Mouse (Mus musculus): Measurements from ENCODE around the gene Rarb. TPM values are rescaled to one million over a fixed set of nuclear protein-coding genes. Genes with fewer than 3 reads are reported as not detected.
A peak's percentile ranks its signal among the peaks of the same experiment; 100 is the strongest.

The Rarb gene
- polyA plus RNA-seq, 1 experiment from 2014 or later = 5.3 TPM

GRCm38 (mm10) chr14:16732054-16732453 lies 86.9 kb downstream of the Rarb start:
- no peaks in the 10 kb centered on the region for H3K36me3 ChIP-seq
- no peak overlapping the region for H3K4me3 ChIP-seq (replicated peaks)
- H3K9ac ChIP-seq (replicated peaks) = no peak overlapping the region
- H3K27ac ChIP-seq = no peak overlapping the region
- 49% methylated on average over 2 of the region's 2 CpGs for WGBS
- no peak for ATAC-seq
- peaks cover 43% of the 10 kb centered on the region for H3K27me3 ChIP-seq
- H3K4me1 ChIP-seq (replicated peaks) = peaks cover 23% of the 10 kb centered on the region
- no peaks in the 10 kb centered on the region for H3K9me3 ChIP-seq
- H3K4me2 ChIP-seq (replicated peaks) = no peak overlapping the region

- H3K9me3 ChIP-seq = no peaks in the 10 kb centered on the region
- ATAC-seq = 0 out of 2 replicates have a peak, but pooled peaks have one; percentile 45
- H3K9ac ChIP-seq (replicated peaks) = no peak overlapping the region
- WGBS = 97% methylated on average over 2 of the region's 2 CpGs
- H3K27ac ChIP-seq = no peak overlapping the region
- no peak overlapping the region for H3K4me2 ChIP-seq (replicated peaks)
- no peaks in the 10 kb centered on the region for H3K36me3 ChIP-seq
- H3K4me3 ChIP-seq (replicated peaks) = no peak overlapping the region
- H3K4me1 ChIP-seq (replicated peaks) = peaks cover 6% of the 10 kb centered on the region
- peaks cover 18% of the 10 kb centered on the region for H3K27me3 ChIP-seq
Measured at GRCm38 (mm10) chr14:16728175-16728838, 90.6 kb downstream of the Rarb start.

GRCm38 (mm10) chr14:16723991-16724390 lies 95.0 kb downstream of the Rarb start:
- H3K36me3 ChIP-seq = no peaks in the 10 kb centered on the region
- no peaks in the 10 kb centered on the region; the same call in 1 of the 2 replicates for H3K27me3 ChIP-seq
- no peak for ATAC-seq
- no peaks in the 10 kb centered on the region for H3K4me1 ChIP-seq (replicated peaks)
- H3K9ac ChIP-seq (replicated peaks) = no peak overlapping the region
- 93% methylated on average over 15 of the region's 15 CpGs for WGBS
- no peak overlapping the region for H3K27ac ChIP-seq
- no peaks in the 10 kb centered on the region for H3K9me3 ChIP-seq
- H3K4me3 ChIP-seq (replicated peaks) = no peak overlapping the region
- no peak overlapping the region for H3K4me2 ChIP-seq (replicated peaks)

- ATAC-seq = no peak
- H3K9ac ChIP-seq (replicated peaks) = no peak overlapping the region
- no peaks in the 10 kb centered on the region for H3K9me3 ChIP-seq
- no peaks in the 10 kb centered on the region for H3K36me3 ChIP-seq
- H3K4me3 ChIP-seq (replicated peaks) = no peak overlapping the region
- WGBS = 77% methylated on average over 3 of the region's 3 CpGs
- no peak overlapping the region for H3K27ac ChIP-seq
- no peak overlapping the region for H3K4me2 ChIP-seq (replicated peaks)
- H3K27me3 ChIP-seq = no peaks in the 10 kb centered on the region
- 0 out of 2 replicates have a peak, but pooled peaks cover 9% of the 10 kb centered on the region for H3K4me1 ChIP-seq (replicated peaks)
Measured at GRCm38 (mm10) chr14:16717821-16718220, 101.1 kb downstream of the Rarb start.

- 54% methylated on average over 9 of the region's 9 CpGs for WGBS
- Histone ChIP-seq H3K36me3 (no peaks in the 10 kb centered on the region), H3K27me3 (no peaks in the 10 kb centered on the region), H3K27ac (no peak overlapping the region), H3K9me3 (no peaks in the 10 kb centered on the region), H3K4me1 (replicated peaks) (0 out of 2 replicates have a peak, but pooled peaks cover 9% of the 10 kb centered on the region), H3K4me2 (replicated peaks) (no peak overlapping the region), H3K4me3 (replicated peaks) (no peak overlapping the region), H3K9ac (replicated peaks) (no peak overlapping the region)
- peak; percentile 74 for ATAC-seq
Measured at GRCm38 (mm10) chr14:16714344-16714955, 104.5 kb downstream of the Rarb start.

GRCm38 (mm10) chr14:16713773-16714172 lies 105.2 kb downstream of the Rarb start:
- Histone ChIP-seq H3K4me3 (replicated peaks) (no peak overlapping the region), H3K36me3 (no peaks in the 10 kb centered on the region), H3K9me3 (no peaks in the 10 kb centered on the region), H3K4me2 (replicated peaks) (no peak overlapping the region), H3K4me1 (replicated peaks) (0 out of 2 replicates have a peak, but pooled peaks cover 9% of the 10 kb centered on the region), H3K9ac (replicated peaks) (no peak overlapping the region), H3K27ac (no peak overlapping the region), H3K27me3 (no peaks in the 10 kb centered on the region)
- no peak for ATAC-seq
- 65% methylated on average over 2 of the region's 2 CpGs for WGBS

GRCm38 (mm10) chr14:16699228-16699627 lies 119.7 kb downstream of the Rarb start:
- Histone ChIP-seq H3K27me3 (no peaks in the 10 kb centered on the region), H3K4me2 (replicated peaks) (no peak overlapping the region), H3K27ac (no peak overlapping the region), H3K9ac (replicated peaks) (no peak overlapping the region), H3K4me3 (replicated peaks) (no peak overlapping the region), H3K36me3 (no peaks in the 10 kb centered on the region), H3K9me3 (no peaks in the 10 kb centered on the region), H3K4me1 (replicated peaks) (no peaks in the 10 kb centered on the region)
- 78% methylated on average over 4 of the region's 4 CpGs for WGBS
- no peak for ATAC-seq

- H3K9ac ChIP-seq (replicated peaks) = no peak overlapping the region
- ATAC-seq = no peak
- WGBS = 41% methylated on average over 3 of the region's 3 CpGs
- no peak overlapping the region for H3K4me2 ChIP-seq (replicated peaks)
- H3K36me3 ChIP-seq = no peaks in the 10 kb centered on the region
- H3K27me3 ChIP-seq = no peaks in the 10 kb centered on the region
- no peaks in the 10 kb centered on the region for H3K9me3 ChIP-seq
- no peaks in the 10 kb centered on the region for H3K4me1 ChIP-seq (replicated peaks)
- no peak overlapping the region for H3K27ac ChIP-seq
- no peak overlapping the region for H3K4me3 ChIP-seq (replicated peaks)
Measured at GRCm38 (mm10) chr14:16695453-16696120, 123.4 kb downstream of the Rarb start.

- H3K4me2 ChIP-seq (replicated peaks) = no peak overlapping the region
- 79% methylated on average over 3 of the region's 3 CpGs for WGBS
Measured at GRCm38 (mm10) chr14:16678335-16678734, 140.6 kb downstream of the Rarb start.

GRCm38 (mm10) chr14:16677081-16677480 lies 141.9 kb downstream of the Rarb start:
- H3K9ac ChIP-seq (replicated peaks) = no peak overlapping the region
- no peak for ATAC-seq
- no peaks in the 10 kb centered on the region for H3K36me3 ChIP-seq
- no peaks in the 10 kb centered on the region for H3K9me3 ChIP-seq
- H3K27me3 ChIP-seq = no peaks in the 10 kb centered on the region
- H3K4me3 ChIP-seq (replicated peaks) = no peak overlapping the region
- no peak overlapping the region for H3K27ac ChIP-seq
- H3K4me1 ChIP-seq (replicated peaks) = no peaks in the 10 kb centered on the region
- no peak overlapping the region for H3K4me2 ChIP-seq (replicated peaks)

More at GRCm38 (mm10) chr14:16678335-16678734, 140.6 kb downstream of the Rarb start:
- no peak overlapping the region for H3K9ac ChIP-seq (replicated peaks)
- H3K27ac ChIP-seq = no peak overlapping the region
- H3K4me3 ChIP-seq (replicated peaks) = no peak overlapping the region
- no peak for ATAC-seq
- no peaks in the 10 kb centered on the region for H3K9me3 ChIP-seq
- no peaks in the 10 kb centered on the region for H3K4me1 ChIP-seq (replicated peaks)
- no peaks in the 10 kb centered on the region for H3K36me3 ChIP-seq
- no peaks in the 10 kb centered on the region for H3K27me3 ChIP-seq

- H3K27ac ChIP-seq = no peak overlapping the region
- no peak overlapping the region for H3K9ac ChIP-seq (replicated peaks)
- no peak for ATAC-seq
- 70% methylated on average over 3 of the region's 3 CpGs for WGBS
- H3K27me3 ChIP-seq = no peaks in the 10 kb centered on the region
- no peaks in the 10 kb centered on the region for H3K4me1 ChIP-seq (replicated peaks)
- H3K4me3 ChIP-seq (replicated peaks) = no peak overlapping the region
- H3K36me3 ChIP-seq = no peaks in the 10 kb centered on the region
- H3K9me3 ChIP-seq = no peaks in the 10 kb centered on the region
- no peak overlapping the region for H3K4me2 ChIP-seq (replicated peaks)
Measured at GRCm38 (mm10) chr14:16670571-16670970, 148.4 kb downstream of the Rarb start.

GRCm38 (mm10) chr14:16639153-16639943 lies 179.6 kb downstream of the Rarb start:
- Histone ChIP-seq H3K27me3 (no peaks in the 10 kb centered on the region), H3K36me3 (no peaks in the 10 kb centered on the region), H3K9me3 (peaks cover 17% of the 10 kb centered on the region; the same call in 1 of the 2 replicates), H3K4me2 (replicated peaks) (no peak overlapping the region), H3K9ac (replicated peaks) (no peak overlapping the region), H3K4me1 (replicated peaks) (no peaks in the 10 kb centered on the region), H3K27ac (no peak overlapping the region), H3K4me3 (replicated peaks) (no peak overlapping the region)
- no peak for ATAC-seq
- 88% methylated on average over 19 of the region's 19 CpGs for WGBS
